Mouse (Mus musculus) fat pad, adult 2 months (tissue): Measurements from ENCODE around the gene Trim54.

Experiments used
- DNase-seq: peaks from one replicate; pipeline ENCODE4 v3.0.0-alpha.2; 2011; ENCODE audit warnings: low read depth, low spot score; ENCODE audit errors: extremely low read depth

Trim54 gene

DNA sequence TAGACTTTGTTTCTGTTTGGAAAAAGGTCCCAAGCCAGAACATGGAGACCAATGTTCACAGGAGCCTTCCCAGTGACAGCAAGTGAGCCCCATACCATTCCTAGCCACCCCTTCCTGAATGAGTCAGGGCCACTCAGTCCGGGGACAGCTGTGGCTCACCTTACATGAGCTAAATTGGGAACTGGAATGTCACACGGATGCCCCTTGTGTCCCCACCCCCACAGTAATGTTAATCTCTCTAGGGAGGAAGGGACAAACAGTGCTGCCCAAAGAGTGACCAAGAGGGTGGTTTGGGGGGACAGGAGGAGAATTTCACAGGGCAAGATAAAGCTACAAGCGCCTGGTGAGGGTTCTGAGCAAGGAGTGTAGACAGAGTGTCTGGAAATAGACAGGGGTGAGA is at the start of gene Trim54:
TSS of gene Trim54 (plus strand) at position 359 of the 400 bp plus-strand sequence.
- no peak for DNase-seq

DNA sequence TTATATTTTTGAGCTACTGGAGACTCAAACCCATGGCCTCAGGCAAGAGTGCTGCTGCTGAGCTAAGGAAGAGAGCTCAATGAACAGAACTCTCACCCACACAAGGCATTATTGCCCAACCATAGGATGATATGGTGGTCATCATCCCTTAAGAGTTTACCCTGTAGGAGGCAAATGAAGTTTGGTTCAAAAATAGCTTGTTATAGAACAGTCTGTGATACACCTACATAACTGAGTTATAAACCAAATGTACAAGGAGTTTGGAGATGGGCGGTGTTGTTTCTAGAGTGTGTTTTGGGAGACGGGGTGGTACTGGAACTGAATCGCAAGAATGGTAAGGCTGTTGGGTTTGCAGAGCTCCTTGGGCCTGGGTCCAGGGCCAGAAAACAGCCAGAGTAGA is 46.7 kb upstream of the Trim54 start:
- no peak for DNase-seq

DNA sequence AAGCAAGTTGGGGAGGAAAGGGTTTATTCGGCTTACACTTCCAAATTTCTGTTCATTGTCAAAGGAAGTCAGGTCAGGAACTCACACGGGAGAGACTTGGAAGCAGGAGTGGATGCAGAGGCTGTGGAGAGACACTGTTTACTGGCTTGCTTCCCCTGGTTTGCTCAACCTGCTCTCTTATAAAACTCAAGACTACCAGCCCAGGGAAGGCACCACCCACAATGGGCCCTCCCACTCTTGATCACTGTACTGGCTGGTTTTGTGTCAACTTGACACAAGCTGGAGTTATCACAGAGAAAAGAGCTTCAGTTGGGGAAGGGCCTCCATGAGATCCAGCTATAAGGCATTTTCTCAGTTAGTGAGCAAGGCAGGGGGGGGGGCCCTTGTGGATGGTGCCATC is 45.5 kb upstream of the Trim54 start:
- no peak for DNase-seq

DNA sequence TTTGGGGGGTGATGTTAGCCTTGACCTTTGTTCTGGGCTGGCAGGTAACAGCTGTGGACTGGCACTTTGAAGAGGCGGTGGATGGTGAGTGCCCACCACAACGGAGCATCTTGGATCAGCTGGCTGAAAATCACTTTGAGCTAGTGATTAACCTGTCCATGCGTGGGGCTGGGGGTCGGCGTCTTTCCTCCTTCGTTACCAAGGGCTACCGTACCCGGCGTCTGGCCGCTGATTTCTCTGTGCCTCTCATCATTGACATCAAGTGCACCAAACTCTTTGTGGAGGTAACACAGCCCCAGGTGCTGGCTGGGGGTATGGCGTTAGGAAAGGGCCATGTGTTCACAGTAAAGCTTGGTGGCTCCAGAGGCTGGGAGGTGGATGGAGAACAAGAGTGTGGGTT is 44.7 kb upstream of the Trim54 start:
- DNase-seq: no peak

DNA sequence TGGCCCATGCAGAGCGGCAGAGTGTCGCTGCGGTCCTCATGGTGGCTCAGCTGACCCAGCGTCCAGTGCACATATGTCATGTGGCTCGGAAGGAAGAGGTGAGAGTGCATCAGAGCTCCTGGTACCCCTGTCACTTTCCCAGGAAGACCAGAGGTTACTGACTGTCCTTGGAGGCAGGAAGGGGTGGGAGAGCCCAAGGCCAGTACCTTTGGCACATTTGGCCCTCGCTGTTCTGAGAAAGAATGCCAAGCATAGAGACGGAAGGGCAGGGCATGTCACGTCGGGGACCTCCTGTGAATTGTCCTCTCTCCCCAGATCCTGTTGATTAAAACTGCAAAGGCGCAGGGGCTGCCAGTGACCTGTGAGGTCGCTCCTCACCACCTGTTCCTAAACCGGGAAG is 43.3 kb upstream of the Trim54 start:
- no peak for DNase-seq

DNA sequence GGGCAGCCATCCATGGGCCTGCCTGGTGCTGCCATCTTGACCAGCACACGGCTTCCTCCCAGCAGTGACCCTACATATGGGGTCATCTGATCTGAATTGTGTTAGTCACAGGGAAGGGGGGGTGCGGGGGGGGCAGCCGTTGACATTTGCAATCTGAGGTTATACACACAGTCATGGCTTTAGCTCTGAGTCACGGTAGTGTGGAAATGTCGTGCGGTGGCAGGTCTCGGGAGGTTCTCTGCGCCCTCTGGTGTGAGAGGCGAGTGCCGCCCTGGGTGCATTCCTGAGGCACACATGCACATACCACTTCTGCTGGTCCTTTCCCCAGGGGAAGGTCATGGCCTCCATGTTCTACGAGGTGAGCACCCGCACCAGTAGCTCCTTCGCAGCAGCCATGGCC is 40.2 kb upstream of the Trim54 start:
- DNase-seq: no peak

DNA sequence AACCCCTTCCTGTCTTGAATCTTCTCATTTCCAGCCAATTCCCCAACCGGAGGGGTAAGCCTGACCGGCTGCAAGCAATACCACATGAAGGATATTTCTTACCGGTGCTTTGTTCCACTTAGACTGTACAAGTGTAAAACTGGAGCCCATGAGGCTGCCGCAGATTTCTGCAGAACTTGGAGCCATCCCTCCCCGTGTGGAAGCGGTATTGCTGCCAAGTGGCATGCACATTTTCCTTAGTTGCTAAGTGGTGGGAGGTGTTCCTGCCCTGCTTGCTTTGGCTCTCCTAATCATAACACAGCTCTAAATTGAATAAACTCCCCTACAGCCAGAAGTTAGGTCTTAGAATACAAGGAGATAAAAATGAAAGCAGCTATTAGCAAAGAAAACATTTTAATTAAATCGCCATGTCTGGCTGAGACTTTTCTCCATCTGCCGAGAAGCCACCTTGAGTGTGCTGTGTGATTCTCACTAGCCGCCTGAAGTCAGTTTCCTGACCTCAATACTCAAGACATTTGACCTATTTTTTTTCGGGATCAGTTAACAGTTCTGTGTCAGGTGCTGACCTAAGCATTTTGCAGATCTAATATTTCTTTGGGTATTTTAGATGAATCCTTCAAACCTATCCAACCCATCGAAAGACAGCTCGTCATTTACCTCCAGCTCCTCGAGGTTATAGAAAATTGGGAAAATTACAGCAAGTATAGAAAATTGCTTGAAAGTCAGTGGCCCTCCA is 36.3 kb upstream of the Trim54 start:
- DNase-seq: no peak

DNA sequence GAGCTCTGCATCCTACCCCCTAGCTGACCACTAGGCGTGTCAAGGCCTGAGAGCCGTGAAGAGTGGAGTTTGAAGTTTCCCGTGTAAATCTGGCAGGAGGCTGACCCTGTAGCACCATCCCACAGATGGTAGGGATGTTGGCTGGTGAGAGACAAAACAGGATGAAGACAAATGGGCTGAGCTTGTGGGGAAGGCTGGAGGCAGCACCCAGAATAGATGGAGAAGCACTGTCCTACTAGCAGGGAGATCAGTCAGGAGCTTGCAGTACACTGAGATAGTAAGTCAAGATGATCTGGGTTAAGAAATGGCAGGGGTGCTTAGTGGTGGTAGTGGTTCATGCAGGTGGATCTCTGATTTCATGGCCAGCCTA is 35.7 kb upstream of the Trim54 start:
- DNase-seq: no peak

DNA sequence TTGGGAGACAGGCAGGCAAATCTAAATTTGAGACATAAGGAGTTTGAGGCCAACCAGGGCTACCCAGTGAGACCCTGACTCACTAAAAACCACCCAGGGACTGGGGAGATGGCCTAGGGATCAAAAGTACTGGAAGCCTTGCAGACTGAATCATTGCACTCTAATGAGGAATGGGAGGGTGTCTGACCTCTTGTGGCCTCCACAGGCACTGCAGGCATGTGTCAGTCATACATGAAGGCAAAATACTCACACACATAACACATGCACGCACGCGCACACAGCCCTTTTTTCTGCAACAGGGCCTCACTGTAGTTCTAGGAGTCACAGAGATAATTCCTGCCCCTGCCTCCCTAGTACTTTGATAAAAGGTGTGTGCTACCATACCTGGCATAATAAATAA is 35.1 kb upstream of the Trim54 start:
- DNase-seq: no peak

DNA sequence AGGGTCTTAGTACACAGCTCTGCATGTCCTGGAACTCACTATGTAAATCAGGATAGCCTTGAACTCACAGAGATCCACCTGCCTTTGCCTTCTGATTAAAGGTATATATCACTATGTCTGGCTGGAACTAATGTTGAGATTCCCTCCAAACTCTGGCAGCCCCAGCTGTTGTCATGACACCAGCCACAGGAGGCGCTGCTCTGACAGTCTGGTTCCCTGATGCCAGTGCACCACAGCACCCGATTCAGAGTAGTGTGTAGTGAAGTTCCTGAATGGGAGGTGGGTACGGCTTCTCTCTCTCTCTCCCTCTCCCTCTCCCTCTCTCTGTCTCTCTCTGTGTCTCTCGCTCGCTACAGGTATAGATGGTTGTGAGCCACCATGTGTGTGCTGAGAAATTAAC is 34.2 kb upstream of the Trim54 start:
- DNase-seq: no peak

DNA sequence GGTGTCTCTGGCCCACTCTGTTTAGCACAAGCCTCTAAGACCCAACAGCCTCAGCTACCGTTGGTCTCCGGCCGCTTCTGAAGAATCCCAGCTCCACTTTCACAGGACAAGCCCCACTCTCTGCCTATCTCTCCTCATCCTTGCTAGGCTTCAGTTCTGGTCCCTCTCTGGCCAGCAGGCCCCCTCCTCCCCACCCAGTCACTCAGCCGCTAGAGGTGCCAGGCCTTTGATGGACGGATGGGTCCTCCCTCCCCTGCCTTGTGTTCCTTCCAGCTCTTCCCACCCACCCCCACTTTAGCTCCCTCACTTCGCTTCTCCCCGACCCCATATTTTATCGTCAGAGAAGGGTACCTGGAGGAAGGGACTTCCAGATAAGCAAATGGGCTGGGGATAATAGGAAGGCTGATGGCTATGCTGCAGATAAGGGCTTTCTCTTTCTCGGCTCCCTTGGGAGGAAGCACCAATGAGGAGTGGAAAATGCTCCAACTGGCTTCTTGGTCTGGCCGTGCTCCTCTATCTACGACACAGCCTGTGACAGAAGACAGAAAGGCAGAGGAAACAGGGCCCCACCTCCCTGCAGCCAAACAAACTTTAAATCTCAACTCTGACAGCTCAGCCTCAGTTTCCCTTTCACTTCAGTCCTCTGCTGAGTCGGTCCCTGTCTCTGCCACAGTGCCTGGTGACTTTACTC is 33.4 kb upstream of the Trim54 start:
- DNase-seq: no peak

DNA sequence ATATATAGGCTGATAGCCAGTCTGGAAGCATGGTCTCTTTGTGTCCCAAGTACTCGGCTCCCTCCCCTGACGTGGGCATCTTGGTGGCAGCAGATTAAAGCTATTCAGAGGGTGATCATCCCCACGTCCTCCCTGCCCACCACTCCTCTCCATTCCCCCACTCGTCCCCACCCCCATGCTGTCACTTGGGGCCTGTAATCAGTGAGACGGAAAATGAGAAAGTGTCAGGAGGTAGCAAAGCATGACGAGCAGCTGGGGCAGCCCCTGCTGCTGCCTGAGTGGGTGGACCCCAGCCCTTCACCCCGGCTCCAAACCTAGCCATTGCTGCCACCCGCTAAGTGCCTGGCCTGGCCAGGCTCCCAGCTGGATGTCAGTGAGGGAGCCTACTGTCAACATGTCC is 32.6 kb upstream of the Trim54 start:
- DNase-seq: no peak

DNA sequence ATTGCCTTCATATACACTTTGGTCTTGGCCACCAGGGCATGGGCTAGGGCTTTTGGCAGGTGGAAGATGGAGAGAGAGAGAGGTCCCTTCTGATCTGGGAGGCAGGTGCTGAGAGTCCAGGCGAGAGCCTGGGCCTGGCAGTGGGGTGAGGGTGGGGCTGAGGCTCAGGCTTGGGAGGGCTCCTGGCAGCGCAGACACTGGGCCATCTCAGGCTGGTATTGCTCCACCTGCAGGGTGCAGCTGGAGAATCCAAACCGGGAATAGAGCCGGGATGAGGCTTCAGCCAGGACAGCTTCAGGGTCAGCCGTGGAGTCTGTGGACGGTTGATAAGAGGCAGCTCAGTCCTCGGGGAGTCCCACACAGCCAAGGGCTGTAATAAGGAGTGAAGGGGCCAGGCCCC is 29.9 kb upstream of the Trim54 start:
- no peak for DNase-seq

DNA sequence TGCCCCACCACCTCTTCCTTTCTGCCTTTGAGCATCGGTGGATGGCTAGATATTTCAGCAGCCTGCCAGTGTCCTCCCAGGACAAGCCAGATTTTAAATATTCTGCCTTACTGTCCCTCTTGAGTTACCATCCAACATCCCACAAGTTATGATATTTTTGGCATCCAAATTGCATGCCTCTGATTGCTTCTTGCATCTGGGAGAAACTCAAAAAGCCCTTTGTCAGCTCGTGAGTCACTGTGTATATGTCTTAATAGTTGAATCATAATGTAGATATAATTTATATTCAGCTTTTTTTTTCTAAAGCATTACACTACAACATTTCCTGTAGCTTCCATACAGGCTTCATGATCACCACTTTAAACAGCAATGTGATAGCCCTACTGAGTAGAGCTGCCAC is 29.4 kb upstream of the Trim54 start:
- DNase-seq: no peak

DNA sequence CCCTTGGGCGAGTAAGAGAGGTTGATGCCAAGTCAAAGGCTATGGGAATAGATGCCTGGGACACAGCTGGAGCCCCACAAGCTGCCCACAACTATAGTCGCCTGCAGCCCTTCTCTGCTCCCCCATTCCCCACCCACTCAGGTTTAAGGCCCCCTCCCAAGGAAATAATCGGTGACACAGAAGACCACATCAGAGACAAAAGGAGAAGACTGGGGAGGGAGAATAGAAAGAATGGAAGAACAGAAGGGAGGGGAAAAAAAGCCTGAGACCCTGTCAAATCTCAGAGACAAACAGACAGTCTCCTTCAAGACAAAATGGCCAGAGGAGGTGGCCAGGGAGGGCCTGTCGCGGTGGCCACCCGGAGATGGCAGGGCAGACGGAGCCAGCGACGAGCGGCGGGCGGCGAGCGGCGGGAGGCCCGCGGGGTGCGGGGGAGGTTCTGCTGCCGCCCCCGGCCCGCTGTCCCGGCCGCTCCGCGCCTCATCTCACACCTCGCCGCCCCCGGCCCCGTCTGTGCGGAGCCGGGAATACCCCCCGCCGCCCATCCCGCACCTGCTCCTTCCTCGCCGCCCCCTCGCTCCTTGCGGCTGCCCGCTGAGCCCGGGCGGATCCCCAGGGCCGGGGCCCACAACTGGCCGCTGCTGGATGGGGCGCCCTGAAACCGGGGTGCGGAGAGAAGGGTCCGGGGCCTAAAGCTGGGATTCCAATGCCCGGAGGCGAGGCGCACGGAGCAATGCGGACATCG is 24.1 kb upstream of the Trim54 start:
- no peak for DNase-seq

DNA sequence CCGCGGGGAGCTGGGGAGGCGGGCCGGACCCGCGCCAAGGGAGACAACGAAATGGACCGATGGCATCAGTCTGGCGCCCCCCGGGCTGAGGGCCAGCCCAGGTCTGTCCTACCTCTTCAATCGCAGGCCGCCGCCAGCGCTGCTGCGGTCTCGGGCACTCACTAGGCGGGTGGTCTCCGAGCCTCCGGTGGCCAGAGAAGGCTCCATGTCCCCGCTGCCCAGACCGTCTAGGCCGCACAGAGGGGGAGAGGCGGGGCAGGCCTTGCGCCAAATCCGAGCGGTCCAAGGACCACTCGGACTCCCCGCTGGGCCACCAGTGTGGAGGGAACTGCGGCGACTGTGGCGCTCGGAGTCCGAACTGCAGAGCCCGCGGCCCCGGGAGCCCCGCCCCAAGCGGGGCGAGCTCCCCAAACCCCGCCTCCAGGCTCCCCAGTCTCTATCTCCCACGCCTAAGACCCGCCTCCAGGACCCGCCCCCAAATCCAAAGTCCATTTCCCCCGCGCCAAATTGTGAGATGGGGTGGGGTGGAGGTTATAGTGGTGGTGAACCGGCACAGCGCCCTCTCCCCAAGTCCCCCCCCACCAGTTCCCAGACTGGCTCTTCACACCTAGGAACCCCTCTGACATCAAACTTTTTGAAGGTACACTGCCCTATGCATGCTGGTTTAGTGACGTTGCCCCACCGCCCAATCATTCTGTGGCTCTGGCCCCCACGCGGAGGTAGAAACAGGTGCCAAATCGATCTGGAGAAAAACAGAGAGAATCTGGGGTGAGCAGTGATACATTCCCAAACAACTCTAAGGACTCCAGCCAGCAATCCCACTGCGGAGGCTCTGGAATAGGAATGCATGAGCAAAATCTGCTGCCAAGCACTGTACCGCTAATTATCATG is 23.1 kb upstream of the Trim54 start:
- no peak for DNase-seq

DNA sequence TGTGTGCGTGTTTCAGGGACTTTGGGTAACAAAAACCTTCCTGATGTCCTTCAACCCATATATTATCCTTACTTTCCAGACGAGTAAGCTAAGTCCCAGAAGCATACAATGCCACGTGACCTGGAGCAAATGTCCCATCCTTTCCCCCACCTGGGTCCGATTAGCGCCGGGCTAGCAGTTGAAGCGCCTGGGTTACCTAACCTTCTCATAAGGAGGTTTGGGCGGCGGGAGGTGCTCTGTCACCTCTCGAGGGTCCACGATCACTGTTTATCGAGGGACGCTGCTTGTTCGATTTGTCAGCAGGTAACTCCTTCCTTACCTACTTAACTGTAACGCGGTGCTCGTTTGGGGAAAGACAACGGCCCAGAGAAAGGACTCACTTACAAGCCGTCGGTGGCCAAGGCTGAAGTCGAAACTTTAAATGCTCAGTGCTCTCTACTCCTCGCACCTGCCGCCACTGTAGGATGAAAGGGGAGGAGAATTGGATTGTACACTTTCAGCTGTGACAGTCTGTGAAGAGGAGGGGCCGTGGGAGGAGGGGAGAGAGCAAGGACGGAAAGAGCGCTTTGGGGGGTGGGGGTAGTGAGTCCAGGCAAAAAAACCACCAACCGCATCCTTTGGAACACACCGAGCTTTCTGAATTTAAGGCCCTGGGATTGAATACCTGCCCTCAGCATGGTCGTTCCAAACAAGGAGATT is 22.3 kb upstream of the Trim54 start:
- DNase-seq: no peak

DNA sequence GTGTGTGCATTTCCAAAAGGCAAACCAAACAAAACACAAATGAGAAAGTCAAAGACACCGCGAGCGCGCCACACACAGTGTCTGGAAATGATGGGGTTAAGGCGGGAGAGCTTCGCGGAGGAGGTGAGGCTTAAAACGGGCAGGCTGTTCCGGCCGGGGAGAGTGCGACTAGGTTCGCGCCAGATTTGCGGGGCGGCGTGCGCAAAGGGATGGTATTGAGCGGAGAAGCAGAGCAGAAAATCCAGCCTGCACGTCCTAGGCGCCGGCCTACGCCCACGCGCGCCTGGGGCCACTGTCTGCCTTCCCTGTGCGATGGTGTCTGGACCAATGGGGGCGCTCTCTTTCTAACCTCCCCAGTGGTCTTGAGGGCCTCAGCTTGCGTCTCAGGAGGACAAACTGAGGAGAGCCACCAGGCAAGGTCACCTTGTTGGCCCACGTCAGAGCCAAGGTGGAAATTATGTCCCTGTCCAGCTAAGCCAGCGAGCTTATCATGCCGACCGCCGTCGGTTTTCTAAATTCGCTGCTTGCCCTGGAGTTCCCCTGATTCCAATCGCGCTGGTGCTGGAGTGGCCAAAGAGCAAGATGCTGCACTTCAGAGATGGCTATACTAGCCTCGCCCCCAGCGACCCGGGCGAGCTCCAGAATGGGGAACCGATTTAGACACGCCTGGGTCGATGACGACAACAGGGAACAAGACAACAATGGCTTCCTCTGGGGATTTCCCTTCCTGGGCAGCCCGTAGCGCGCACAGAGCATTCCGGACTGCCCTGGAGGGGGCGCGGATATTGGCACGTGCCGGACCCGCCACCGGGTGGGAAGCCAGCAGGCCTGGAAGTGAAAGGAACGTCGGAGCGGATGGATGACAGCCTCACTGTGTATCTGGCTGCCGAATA is 21.5 kb upstream of the Trim54 start:
- DNase-seq: no peak

DNA sequence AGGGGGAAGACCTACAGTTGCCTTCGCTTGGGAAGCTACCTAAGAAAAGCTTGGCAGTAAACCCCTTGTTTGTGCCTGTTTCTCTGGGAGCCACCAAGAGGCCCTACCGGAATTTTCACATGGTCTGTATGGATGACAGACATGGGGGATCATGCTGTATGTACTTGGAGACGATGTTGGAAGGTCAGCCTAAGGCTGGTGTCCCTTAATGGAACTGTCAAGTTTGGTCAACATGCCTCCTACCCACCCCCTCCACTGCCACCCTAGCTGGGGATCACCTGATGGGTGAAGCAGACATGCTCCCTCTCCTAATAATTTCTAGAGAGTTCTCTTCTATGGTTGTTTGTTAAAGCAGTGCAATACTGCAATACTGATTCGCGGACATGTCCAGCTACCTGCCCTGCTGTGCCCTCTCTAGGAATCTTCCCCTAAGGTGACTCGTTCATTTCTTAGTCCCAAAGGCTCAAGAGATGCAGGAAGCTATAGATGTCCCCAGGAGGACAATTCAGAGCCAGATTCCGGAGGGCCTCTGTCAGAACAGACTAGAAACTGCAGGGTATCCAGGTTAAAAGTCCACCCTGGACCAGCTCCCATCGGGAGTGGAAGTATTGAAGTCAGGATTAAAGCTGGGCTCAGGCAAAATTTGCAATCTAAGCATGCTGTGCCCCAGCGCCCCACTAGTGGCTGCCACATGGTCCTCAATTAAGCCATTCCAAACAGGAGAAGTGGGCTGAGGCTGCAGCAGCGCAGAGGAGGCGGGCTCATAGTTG is 20.6 kb upstream of the Trim54 start:
- no peak for DNase-seq
